Mouse (Mus musculus) C2C12 (cell line): ENCODE results near the gene Flcn. TPM values are rescaled to one million over a fixed set of nuclear protein-coding genes. Genes with fewer than 3 reads are reported as not detected.

Experiments used
- H3K27me3 ChIP-seq: one replicate; pipeline ENCODE4 v1.6.1; 2011; ENCODE audit not compliant: control insufficient read depth, insufficient read depth, insufficient read length
- H3K36me3 ChIP-seq: one replicate; pipeline ENCODE4 v1.6.1; 2011; ENCODE audit not compliant: control insufficient read depth, insufficient read depth
- H3K4me3 ChIP-seq: one replicate; pipeline ENCODE4 v1.5.1; 2011; ENCODE audit warnings: mild to moderate bottlenecking, control low read depth; ENCODE audit not compliant: poor library complexity, insufficient read depth, severe bottlenecking
- H3K79me2 ChIP-seq: one replicate; pipeline ENCODE4 v1.6.1; 2011; ENCODE audit not compliant: control insufficient read depth, insufficient read depth
- H3K79me3 ChIP-seq: one replicate; pipeline ENCODE4 v1.6.1; 2011; ENCODE audit warnings: low read depth, control low read depth
- H3ac ChIP-seq: one replicate; pipeline ENCODE3; 2011; ENCODE audit warnings: low read depth; ENCODE audit not compliant: control insufficient read depth, insufficient read length
- CEBPB ChIP-seq: IDR thresholded peaks from one replicate; pipeline ENCODE4 v1.6.1; 2011; ENCODE audit warnings: low read depth, mild to moderate bottlenecking, control low read depth, moderate library complexity
- CTCF ChIP-seq: IDR thresholded peaks from one replicate; pipeline ENCODE4 v1.5.1; 2011; ENCODE audit not compliant: control insufficient read depth, insufficient read depth, insufficient read length
- FOSL1 ChIP-seq: IDR thresholded peaks from one replicate; pipeline ENCODE4 v1.8.0; 2011; ENCODE audit warnings: mild to moderate bottlenecking, low read length; ENCODE audit not compliant: poor library complexity, insufficient read depth, severe bottlenecking
- MAX ChIP-seq: IDR thresholded peaks from one replicate; pipeline ENCODE4 v1.6.1; 2011; ENCODE audit warnings: mild to moderate bottlenecking, control low read depth
- MYOD1 ChIP-seq: IDR thresholded peaks from one replicate; pipeline ENCODE4 v1.6.1; 2011; ENCODE audit warnings: low read depth; ENCODE audit not compliant: control insufficient read depth, insufficient read length
- MYOG ChIP-seq: IDR thresholded peaks from one replicate; pipeline ENCODE4 v1.6.1; 2011; ENCODE audit not compliant: control insufficient read depth, insufficient read length; ENCODE audit errors: extremely low read depth
- USF1 ChIP-seq: IDR thresholded peaks from one replicate; pipeline ENCODE4 v1.6.1; 2011; ENCODE audit warnings: low read depth, mild to moderate bottlenecking, control low read depth, moderate library complexity
- polyA plus RNA-seq: library from polyadenylated mRNA; unstranded; fragments of >200 nt; fragmentation: generic; extraction: Trizol; gene quantifications from one replicate; pipeline ENCODE4 v1.2.1, GENCODE M21; 2012; ENCODE audit warnings: missing spikeins

The Flcn gene
- polyA plus RNA-seq, 1 experiment = 20.7 TPM

DNA sequence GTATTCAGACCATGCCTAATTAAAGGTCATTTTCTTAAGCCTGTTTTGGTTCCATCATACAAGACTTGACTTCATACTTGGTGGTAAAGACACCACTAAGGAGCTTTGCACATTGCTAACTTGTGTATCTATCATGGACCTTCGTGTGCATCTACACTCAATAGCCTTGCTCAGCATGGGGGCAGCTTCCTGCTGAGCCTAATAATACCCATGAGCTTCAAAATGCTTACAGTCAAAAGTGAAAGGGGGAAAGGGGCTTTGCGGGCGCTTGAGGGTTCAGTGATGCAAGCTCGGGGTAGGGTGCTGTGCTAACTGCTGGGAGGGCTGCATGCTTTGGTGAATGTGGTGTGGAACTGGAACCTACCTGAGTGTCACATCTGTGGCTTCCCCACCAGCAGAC is 53.5 kb downstream of the Flcn start:
- peaks cover 96% of the 10 kb centered on the region for H3K36me3 ChIP-seq

GRCm38 (mm10) chr11:59754504-59754903 is 55.3 kb downstream of the Flcn start:
- H3K27me3 ChIP-seq = no peaks in the 10 kb centered on the region
- peaks cover 95% of the 10 kb centered on the region for H3K36me3 ChIP-seq
- no peaks in the 10 kb centered on the region for H3K79me3 ChIP-seq
- H3ac ChIP-seq = no peak overlapping the region
- H3K79me2 ChIP-seq = peaks cover 4% of the 10 kb centered on the region
- TF ChIP-seq MAX = no peak
- TF ChIP-seq MYOD1 = no peak
- TF ChIP-seq USF1 = no peak
- TF ChIP-seq FOSL1 = no peak
- TF ChIP-seq CTCF = no peak
- TF ChIP-seq CEBPB = no peak
- TF ChIP-seq MYOG = no peak
- no peak overlapping the region for H3K4me3 ChIP-seq

More for the DNA sequence above, 53.5 kb downstream of the Flcn start:
- Histone ChIP-seq H3ac (no peak overlapping the region), H3K79me2 (peaks cover 4% of the 10 kb centered on the region), H3K27me3 (no peaks in the 10 kb centered on the region), H3K4me3 (no peak overlapping the region), H3K79me3 (no peaks in the 10 kb centered on the region)
- no peak for TF ChIP-seq USF1
- TF ChIP-seq CEBPB = no peak
- TF ChIP-seq CTCF = no peak
- no peak for TF ChIP-seq MYOG
- TF ChIP-seq MYOD1 = no peak
- no peak for TF ChIP-seq FOSL1
- no peak for TF ChIP-seq MAX

DNA sequence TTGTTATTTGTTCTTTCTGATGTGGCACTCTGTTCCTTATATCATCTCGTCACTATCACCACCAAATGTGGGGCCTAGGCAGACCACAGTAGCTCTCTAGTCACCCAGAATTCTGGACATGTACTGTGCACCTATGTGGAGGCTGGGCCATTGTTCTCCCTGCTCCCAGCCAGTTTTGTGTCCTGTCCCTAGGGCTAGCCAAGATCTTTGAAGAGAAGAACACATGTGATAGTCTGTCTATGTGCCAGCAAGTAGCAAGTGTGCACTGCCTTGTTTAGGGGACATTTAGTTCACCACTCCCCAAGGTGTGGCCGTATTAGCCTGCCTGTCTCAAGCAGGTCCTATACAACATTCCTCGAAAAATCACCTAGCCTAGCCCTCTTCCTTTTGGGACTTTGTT is 60.8 kb downstream of the Flcn start:
- Histone ChIP-seq H3ac (no peak overlapping the region), H3K27me3 (no peaks in the 10 kb centered on the region), H3K36me3 (peaks cover 82% of the 10 kb centered on the region), H3K79me2 (no peaks in the 10 kb centered on the region), H3K79me3 (no peaks in the 10 kb centered on the region), H3K4me3 (no peak overlapping the region)
- no peak for TF ChIP-seq MYOD1
- TF ChIP-seq MYOG = no peak
- TF ChIP-seq FOSL1 = no peak
- no peak for TF ChIP-seq CEBPB
- no peak for TF ChIP-seq CTCF
- TF ChIP-seq MAX = no peak

DNA sequence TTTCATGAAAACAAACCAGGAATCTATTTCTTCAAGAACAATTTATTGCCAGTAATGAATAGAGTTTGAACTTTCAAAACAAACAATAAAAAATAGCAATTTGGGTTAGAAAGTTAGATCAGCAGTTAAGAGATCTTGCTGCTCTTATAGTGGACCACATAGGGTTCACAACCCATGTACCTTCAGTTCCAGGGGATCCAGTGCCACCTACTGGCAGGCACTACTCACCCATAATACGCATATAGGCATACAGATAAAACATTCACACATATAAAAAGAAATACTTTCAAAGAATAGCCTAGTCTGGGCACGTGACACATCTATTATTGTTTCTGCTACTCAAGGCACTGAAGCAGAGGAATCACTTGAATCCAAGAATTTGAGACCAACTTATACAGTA is 63.2 kb downstream of the Flcn start:
- Histone ChIP-seq H3K79me2 (no peaks in the 10 kb centered on the region), H3K79me3 (no peaks in the 10 kb centered on the region), H3ac (no peak overlapping the region), H3K36me3 (peaks cover 79% of the 10 kb centered on the region), H3K4me3 (no peak overlapping the region), H3K27me3 (no peaks in the 10 kb centered on the region)
- TF ChIP-seq USF1 (no peak), MYOD1 (no peak), MYOG (no peak), MAX (no peak), CTCF (peak; percentile 11), CEBPB (no peak), FOSL1 (no peak)

GRCm38 (mm10) chr11:59745851-59746250 is 64.0 kb downstream of the Flcn start:
- Histone ChIP-seq H3K79me3 (no peaks in the 10 kb centered on the region), H3K36me3 (peaks cover 74% of the 10 kb centered on the region), H3K79me2 (no peaks in the 10 kb centered on the region), H3K4me3 (no peak overlapping the region), H3ac (no peak overlapping the region), H3K27me3 (no peaks in the 10 kb centered on the region)
- TF ChIP-seq CEBPB = no peak
- TF ChIP-seq MYOG = no peak
- TF ChIP-seq USF1 = no peak
- no peak for TF ChIP-seq MAX

DNA sequence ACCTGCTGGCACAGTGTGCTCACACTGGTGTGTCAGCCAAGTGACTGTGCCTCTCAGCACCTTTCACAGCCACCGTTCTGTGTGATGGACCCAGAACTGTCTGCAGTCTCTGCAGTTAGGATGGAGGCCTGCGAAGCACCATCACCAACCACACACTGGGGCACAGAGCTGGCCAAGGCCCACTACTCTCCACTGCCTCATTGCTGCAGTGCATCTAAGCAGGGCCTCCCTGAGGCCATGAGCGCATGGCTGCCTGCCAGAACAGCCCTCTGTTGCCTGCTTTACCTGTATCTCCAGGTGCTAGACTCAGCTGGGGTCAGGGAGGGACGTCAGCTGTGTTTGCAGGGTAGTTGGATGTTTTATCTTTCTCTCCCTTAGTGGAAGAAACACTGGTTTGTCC is 65.4 kb downstream of the Flcn start:
- peaks cover 74% of the 10 kb centered on the region for H3K36me3 ChIP-seq
- TF ChIP-seq CEBPB (no peak), MYOD1 (no peak), USF1 (no peak), MAX (no peak), FOSL1 (no peak), MYOG (no peak), CTCF (no peak)

More for the DNA sequence above, 65.4 kb downstream of the Flcn start:
- Histone ChIP-seq H3K79me2 (no peaks in the 10 kb centered on the region), H3ac (no peak overlapping the region), H3K79me3 (no peaks in the 10 kb centered on the region), H3K4me3 (no peak overlapping the region), H3K27me3 (no peaks in the 10 kb centered on the region)
